Mouse (Mus musculus): ENCODE measurements around the gene Lrrc75a. TPM values are rescaled to one million over a fixed set of nuclear protein-coding genes. Genes with fewer than 3 reads are reported as not detected.

Lrrc75a gene
- polyA plus RNA-seq (2012; fragmentation: generic; extraction: Trizol), result 10 to 100 TPM in 1 of 2 experiments, 1 to 10 TPM in 1; 5.8 to 12.0 TPM

GRCm38 (mm10) chr11:62647661-62648590 is at the start of gene Lrrc75a:
Gene Lrrc75a, minus strand, starts transcription at chr11:62648523.

GRCm38 (mm10) chr11:62648591-62649391 is 468 bp upstream of the Lrrc75a start, which contains the start of gene Mmgt2:
Gene Mmgt2, plus strand, starts transcription at chr11:62648664.

GRCm38 (mm10) chr11:62573959-62574702 is 74.2 kb downstream of the Lrrc75a start, which contains the start of gene Trpv2:
Gene Trpv2, plus strand, starts transcription at chr11:62574486.

Other genes starting within 250 kb of the Lrrc75a start
- gene Pigl, start 190.1 kb downstream of the Lrrc75a start, polyA plus RNA-seq (2012; fragmentation: generic; extraction: Trizol), result 1 to 10 TPM; 2.2 to 3.1 TPM
- gene Ncor1, start 190.0 kb downstream of the Lrrc75a start, polyA plus RNA-seq (2012; fragmentation: generic; extraction: Trizol), result 10 to 100 TPM in 1 of 2 experiments, 1 to 10 TPM in 1; 9.6 to 54.3 TPM
- gene Cenpv, start 109.3 kb downstream of the Lrrc75a start, polyA plus RNA-seq (2012; fragmentation: generic; extraction: Trizol), result 10 to 100 TPM; 43.2 to 45.4 TPM
- gene Ubb, start 97.4 kb downstream of the Lrrc75a start, polyA plus RNA-seq (2012; fragmentation: generic; extraction: Trizol), result 1,000 to 10,000 TPM; 1,438 to 2,574 TPM
- gene Trpv2, start 74.0 kb downstream of the Lrrc75a start, polyA plus RNA-seq (2012; fragmentation: generic; extraction: Trizol), result under 1 TPM; 0.04 to 0.20 TPM
- 10 to 100 TPM in 1 of 2 experiments, 1 to 10 TPM in 1; 9.2 to 37.9 TPM for gene Mmgt2, start 141 bp upstream of the Lrrc75a start, polyA plus RNA-seq (2012; fragmentation: generic; extraction: Trizol)
- 1 to 10 TPM in 1 of 2 experiments, under 1 TPM in 1; 0.14 to 2.2 TPM for gene Zfp287, start 83.4 kb upstream of the Lrrc75a start, polyA plus RNA-seq (2012; fragmentation: generic; extraction: Trizol)
- gene Gm10428, start 104.6 kb upstream of the Lrrc75a start, polyA plus RNA-seq (2012; fragmentation: generic; extraction: Trizol), result not detected
- not detected for gene Zfp286, start 140.9 kb upstream of the Lrrc75a start, polyA plus RNA-seq (2012; fragmentation: generic; extraction: Trizol)
- gene Trim16, start 171.7 kb upstream of the Lrrc75a start, polyA plus RNA-seq (2012; fragmentation: generic; extraction: Trizol), result 1 to 10 TPM; 1.7 to 2.8 TPM
- gene Fbxw10, start 198.5 kb upstream of the Lrrc75a start, polyA plus RNA-seq (2012; fragmentation: generic; extraction: Trizol), result under 1 TPM in 1 of 2 experiments, not detected in 1; 0.33 TPM
- gene Tvp23b, start 230.9 kb upstream of the Lrrc75a start, polyA plus RNA-seq (2012; fragmentation: generic; extraction: Trizol), result 10 to 100 TPM in 1 of 2 experiments, 1 to 10 TPM in 1; 1.1 to 20.8 TPM

Data from C3H10T1/2 (cell line).